Mouse (Mus musculus) hindbrain, embryonic 13.5 days (tissue): ENCODE results near the gene Cct5. TPM values are rescaled to one million over a fixed set of nuclear protein-coding genes. Genes with fewer than 3 reads are reported as not detected.

Experiments
- ATAC-seq: fragments of 200-750 bp; cut with Nextera tagmentation; 2 replicates; pipeline ENCODE4 v1.8.0; 2017; ENCODE audit warnings: moderate TSS enrichment; ENCODE audit not compliant: low FRiP score
- H3K27ac ChIP-seq: fragments of 300-500 bp; sonication (generic); 2 replicates; pipeline ENCODE4 v1.5.1; 2015; ENCODE audit warnings: inconsistent platforms, mild to moderate bottlenecking, moderate library complexity
- H3K27me3 ChIP-seq: fragments of 300-500 bp; sonication (generic); 2 replicates; pipeline ENCODE4 v1.6.1; 2015; ENCODE audit warnings: mild to moderate bottlenecking, inconsistent platforms
- H3K36me3 ChIP-seq: fragments of 300-500 bp; sonication (generic); 2 replicates; pipeline ENCODE4 v1.6.1; 2015; ENCODE audit warnings: mild to moderate bottlenecking, inconsistent platforms
- H3K4me1 ChIP-seq: fragments of 300-500 bp; sonication (generic); replicated peaks from 2 replicates; pipeline ENCODE4 v1.6.1; 2015; ENCODE audit warnings: inconsistent platforms
- H3K4me2 ChIP-seq: fragments of 300-500 bp; sonication (generic); 2 replicates; pipeline ENCODE4 v1.6.1; 2015; ENCODE audit warnings: inconsistent platforms, mild to moderate bottlenecking, moderate library complexity
- H3K4me3 ChIP-seq: fragments of 300-500 bp; sonication (generic); 2 replicates; pipeline ENCODE4 v1.5.1; 2015; ENCODE audit warnings: mild to moderate bottlenecking, inconsistent platforms
- H3K9ac ChIP-seq: fragments of 300-500 bp; sonication (generic); 2 replicates; pipeline ENCODE4 v1.6.1; 2015; ENCODE audit warnings: mild to moderate bottlenecking, inconsistent platforms
- H3K9me3 ChIP-seq: fragments of 300-500 bp; sonication (generic); 2 replicates; pipeline ENCODE4 v1.6.1; 2016; ENCODE audit warnings: inconsistent platforms
- WGBS: fragments of 180-500 bp; shearing (Covaris S2); methylation state at CpG from one replicate; pipeline ENCODE4 v1.1.7; 2015; 5-methylcytosine and 5-hydroxymethylcytosine counted together
- polyA plus RNA-seq: library from polyadenylated mRNA; unstranded; fragments of >200 nt; fragmentation: Nextera tagmentation; extraction: Ambion mirVana; gene quantifications from 2 replicates; pipeline ENCODE4 v1.2.1, GENCODE M21; 2015

The Cct5 gene
- polyA plus RNA-seq, 1 experiment from 2014 or later = 509 TPM

DNA sequence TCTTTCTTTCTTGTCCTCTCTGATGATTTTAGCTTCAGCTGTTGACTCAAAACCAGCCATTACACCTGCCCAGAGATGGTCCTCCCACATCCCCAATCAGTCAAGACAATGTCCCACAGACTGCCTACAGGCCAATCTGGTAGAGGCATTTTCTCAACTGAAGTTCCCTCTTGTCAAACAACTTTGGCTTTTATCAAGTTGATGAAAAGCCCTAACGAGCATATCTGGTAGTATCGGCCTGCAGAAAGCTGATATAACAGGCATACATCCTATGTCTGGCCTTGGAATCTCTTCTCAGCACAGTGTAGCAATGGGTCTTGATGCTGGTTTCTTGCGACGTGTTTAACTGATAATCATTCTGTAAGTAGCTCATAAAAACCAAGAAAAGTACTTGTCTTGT is 28.3 kb downstream of the Cct5 start:
- no peaks in the 10 kb centered on the region for H3K27me3 ChIP-seq
- H3K36me3 ChIP-seq = no peaks in the 10 kb centered on the region
- H3K27ac ChIP-seq = no peak overlapping the region
- H3K9me3 ChIP-seq = no peaks in the 10 kb centered on the region
- H3K4me2 ChIP-seq = no peak overlapping the region
- no peak overlapping the region for H3K4me3 ChIP-seq
- ATAC-seq = no peak
- peaks cover 10% of the 10 kb centered on the region for H3K4me1 ChIP-seq
- 90% methylated on average over 4 of the region's 4 CpGs for WGBS
- no peak overlapping the region for H3K9ac ChIP-seq

GRCm38 (mm10) chr15:31571906-31572722 is 29.5 kb downstream of the Cct5 start:
- no peak overlapping the region for H3K4me3 ChIP-seq
- no peak overlapping the region for H3K9ac ChIP-seq
- H3K4me2 ChIP-seq = no peak overlapping the region
- ATAC-seq = no peak
- WGBS = 86% methylated on average over 16 of the region's 16 CpGs
- peaks cover 10% of the 10 kb centered on the region for H3K4me1 ChIP-seq
- no peak overlapping the region for H3K27ac ChIP-seq
- no peaks in the 10 kb centered on the region for H3K36me3 ChIP-seq
- no peaks in the 10 kb centered on the region for H3K9me3 ChIP-seq
- no peaks in the 10 kb centered on the region for H3K27me3 ChIP-seq

DNA sequence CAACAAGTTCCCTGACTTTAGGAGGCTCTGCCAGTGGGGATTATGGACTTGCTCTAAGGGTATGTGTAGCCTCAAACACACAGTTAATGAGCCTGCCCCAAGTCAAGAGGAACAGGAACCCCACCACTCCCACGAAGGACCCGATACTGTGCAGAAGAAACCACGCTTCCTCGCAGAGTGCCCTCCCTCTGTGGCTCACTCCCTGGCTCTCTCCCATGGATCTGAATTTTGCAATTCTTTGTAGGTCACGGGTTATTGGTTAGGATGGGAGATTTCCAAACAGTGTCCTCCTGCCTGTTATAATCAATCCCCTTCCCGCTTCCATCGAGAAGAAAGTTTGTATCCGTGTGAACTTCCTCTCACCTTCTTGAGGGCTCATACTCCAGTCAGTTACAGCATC is 30.6 kb downstream of the Cct5 start:
- 95% methylated on average over 8 of the region's 8 CpGs for WGBS
- no peak overlapping the region for H3K9ac ChIP-seq
- peaks cover 10% of the 10 kb centered on the region for H3K4me1 ChIP-seq
- H3K4me3 ChIP-seq = no peak overlapping the region
- H3K4me2 ChIP-seq = no peak overlapping the region
- no peaks in the 10 kb centered on the region for H3K36me3 ChIP-seq
- no peak overlapping the region for H3K27ac ChIP-seq
- no peaks in the 10 kb centered on the region for H3K9me3 ChIP-seq
- no peaks in the 10 kb centered on the region for H3K27me3 ChIP-seq
- no peak for ATAC-seq

DNA sequence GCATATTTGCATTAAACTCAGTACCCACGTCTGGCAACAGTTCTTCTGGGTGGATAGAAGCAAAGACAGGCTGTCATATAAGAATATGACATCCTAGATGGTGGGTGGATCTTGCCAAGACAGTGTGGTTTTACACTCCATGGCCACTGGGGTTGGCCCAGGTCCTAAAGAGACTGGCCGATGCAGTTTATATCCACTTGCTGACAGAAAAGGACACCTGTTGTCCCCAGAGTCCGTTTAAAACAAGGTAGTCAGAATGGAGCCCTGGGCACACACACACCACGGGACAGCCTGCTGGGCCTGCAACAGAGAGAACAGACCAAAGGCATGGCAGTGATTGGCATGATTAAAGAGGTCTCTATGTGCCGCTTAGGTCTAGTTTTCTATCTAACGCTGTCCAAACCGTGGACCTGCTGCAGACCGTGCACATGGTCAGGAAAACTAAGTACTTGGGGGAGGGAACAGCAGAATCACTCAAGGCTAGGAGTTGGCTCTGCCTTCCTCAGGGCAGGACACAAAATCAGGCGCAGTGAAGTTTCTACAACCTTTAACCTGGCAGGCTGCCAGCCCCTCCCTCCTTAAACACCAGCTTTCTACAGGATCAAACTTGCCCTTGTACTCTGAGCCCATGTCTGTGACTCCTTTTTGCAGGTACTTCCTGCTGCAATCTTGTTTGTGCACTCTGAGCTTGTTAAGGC is 32.1 kb downstream of the Cct5 start:
- WGBS = 70% methylated on average over 9 of the region's 9 CpGs
- Histone ChIP-seq H3K4me3 (no peak overlapping the region), H3K4me2 (no peak overlapping the region), H3K4me1 (peaks cover 10% of the 10 kb centered on the region), H3K27ac (no peak overlapping the region), H3K27me3 (no peaks in the 10 kb centered on the region), H3K9me3 (no peaks in the 10 kb centered on the region), H3K9ac (no peak overlapping the region), H3K36me3 (no peaks in the 10 kb centered on the region)
- ATAC-seq = peak; percentile 28; the same call in 1 of the 2 replicates

GRCm38 (mm10) chr15:31568581-31568996 is 33.0 kb downstream of the Cct5 start:
- no peak overlapping the region for H3K27ac ChIP-seq
- H3K9me3 ChIP-seq = no peaks in the 10 kb centered on the region
- H3K36me3 ChIP-seq = no peaks in the 10 kb centered on the region
- no peak for ATAC-seq
- H3K27me3 ChIP-seq = no peaks in the 10 kb centered on the region
- H3K4me2 ChIP-seq = no peak overlapping the region
- H3K9ac ChIP-seq = no peak overlapping the region
- no peak overlapping the region for H3K4me3 ChIP-seq
- H3K4me1 ChIP-seq = peaks cover 10% of the 10 kb centered on the region
- whole genome bisulfite sequencing = 26% methylated on average over 12 of the region's 12 CpGs

DNA sequence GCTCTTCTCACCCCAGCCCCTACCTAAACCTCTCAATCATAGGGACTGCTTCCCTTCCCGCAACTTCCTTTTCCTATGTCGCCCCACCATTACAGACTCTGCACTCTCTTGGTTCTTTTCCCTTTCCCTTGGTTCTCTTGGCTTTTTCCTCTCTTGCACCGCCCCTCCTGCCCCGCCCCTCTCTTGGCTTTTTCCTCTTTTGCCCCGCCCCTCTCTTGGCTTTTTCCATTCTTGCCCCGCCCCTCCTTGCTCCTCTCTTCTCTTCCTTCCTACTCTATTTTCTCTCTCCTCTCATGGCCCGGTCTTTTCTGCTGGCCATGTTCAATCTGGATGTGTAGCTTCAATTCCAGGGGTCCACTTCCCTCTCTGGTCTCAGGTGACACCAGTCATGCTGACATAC is 34.2 kb downstream of the Cct5 start:
- no peak for ATAC-seq
- Histone ChIP-seq H3K9me3 (no peaks in the 10 kb centered on the region), H3K9ac (no peak overlapping the region), H3K27ac (no peak overlapping the region), H3K27me3 (no peaks in the 10 kb centered on the region), H3K4me1 (peaks cover 10% of the 10 kb centered on the region), H3K4me2 (no peak overlapping the region), H3K36me3 (no peaks in the 10 kb centered on the region), H3K4me3 (no peak overlapping the region)
- 62% methylated on average over 7 of the region's 7 CpGs for WGBS

DNA sequence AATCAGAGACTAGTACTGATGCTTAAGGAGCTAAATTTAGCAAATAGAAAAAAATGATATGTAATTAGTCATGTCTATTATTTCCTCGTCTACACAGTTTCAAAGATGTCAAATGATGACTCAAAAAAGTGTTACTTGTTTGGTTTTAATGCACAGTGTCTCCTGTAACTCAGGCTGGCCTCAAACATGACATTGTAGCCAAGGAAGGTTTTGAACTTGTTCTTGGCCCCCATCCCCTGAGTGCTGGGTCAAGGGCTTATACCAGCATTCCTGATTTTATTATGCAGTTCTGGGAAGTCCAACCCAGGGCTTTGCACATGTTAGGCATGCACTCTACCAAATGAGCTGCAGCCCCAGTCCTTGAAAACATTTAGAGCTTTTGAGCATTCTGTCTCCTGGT is 35.8 kb downstream of the Cct5 start:
- no peaks in the 10 kb centered on the region for H3K9me3 ChIP-seq
- WGBS = 77% methylated on average over 1 of the region's 1 CpGs
- no peak for ATAC-seq

GRCm38 (mm10) chr15:31565184-31565583 is 36.4 kb downstream of the Cct5 start, which contains the start of gene Cmbl:
Cmbl (plus strand) TSS chr15:31565389.
- H3K27ac ChIP-seq = no peak within 1 kb of the TSS
- no peaks in the 10 kb centered on the region for H3K27me3 ChIP-seq
- H3K9me3 ChIP-seq = no peaks in the 10 kb centered on the region
- H3K4me2 ChIP-seq = no peak within 1 kb of the TSS
- peaks cover 10% of the 10 kb centered on the region for H3K4me1 ChIP-seq
- no peak within 1 kb of the TSS for H3K9ac ChIP-seq
- WGBS = 60% methylated on average over 5 of the region's 5 CpGs
- no peak for ATAC-seq
- H3K36me3 ChIP-seq = no peaks in the 10 kb centered on the region
- no peak within 1 kb of the TSS for H3K4me3 ChIP-seq

More for the DNA sequence above, 35.8 kb downstream of the Cct5 start:
- Histone ChIP-seq H3K9ac (no peak overlapping the region), H3K4me2 (no peak overlapping the region), H3K36me3 (no peaks in the 10 kb centered on the region), H3K4me1 (peaks cover 10% of the 10 kb centered on the region), H3K4me3 (no peak overlapping the region), H3K27ac (no peak overlapping the region), H3K27me3 (no peaks in the 10 kb centered on the region)

DNA sequence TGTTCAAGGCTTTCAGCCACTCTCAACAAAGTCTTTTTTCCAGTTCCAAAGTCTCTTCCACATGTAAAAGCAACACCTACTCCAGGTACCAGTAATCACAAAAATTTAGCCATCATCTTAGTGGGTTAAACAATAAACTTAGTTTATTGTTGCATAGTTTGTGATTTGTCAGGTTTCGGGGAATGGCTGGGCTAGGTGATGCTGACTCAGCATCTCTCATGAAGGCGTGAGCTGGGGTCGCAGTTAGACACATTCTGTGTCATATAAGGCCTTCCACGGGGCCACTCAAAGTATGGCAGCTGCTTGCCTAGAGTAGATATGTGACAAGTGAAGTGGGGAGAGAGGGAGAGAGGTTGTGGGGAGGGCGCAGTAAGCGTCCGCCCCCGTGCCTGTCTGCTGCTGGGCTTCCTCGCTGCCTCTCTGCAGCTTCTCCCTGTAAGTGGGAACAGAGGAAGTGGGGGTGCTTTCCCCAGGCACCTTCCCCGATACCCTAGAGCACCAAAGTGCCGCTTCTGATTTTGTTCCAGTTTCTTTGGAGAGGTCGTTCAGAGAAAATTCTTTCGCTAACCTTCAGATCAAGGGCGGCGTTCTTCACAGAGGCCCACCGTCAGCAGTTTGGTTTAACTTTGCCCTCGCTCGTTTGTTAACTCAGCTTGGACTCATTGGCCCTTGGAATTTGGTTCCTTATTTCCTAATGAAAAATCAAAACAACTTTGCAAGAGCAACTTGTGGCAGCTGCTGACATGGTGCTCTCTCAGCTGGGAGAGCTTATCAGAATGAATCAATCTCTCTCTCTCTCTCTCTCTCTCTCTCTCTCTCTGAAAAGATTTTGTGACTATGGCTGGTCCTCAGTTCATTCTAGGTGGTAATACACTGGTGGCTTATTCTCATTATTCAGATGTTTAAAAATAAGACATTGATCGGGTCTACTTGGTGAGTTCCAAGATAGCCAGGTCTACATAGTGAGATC is 37.7 kb downstream of the Cct5 start:
- WGBS = 73% methylated on average over 19 of the region's 19 CpGs
- H3K36me3 ChIP-seq = no peaks in the 10 kb centered on the region
- H3K4me3 ChIP-seq = no peak overlapping the region
- no peaks in the 10 kb centered on the region for H3K9me3 ChIP-seq
- H3K4me1 ChIP-seq = peaks cover 6% of the 10 kb centered on the region
- no peaks in the 10 kb centered on the region for H3K27me3 ChIP-seq
- ATAC-seq = no peak
- no peak overlapping the region for H3K27ac ChIP-seq
- no peak overlapping the region for H3K4me2 ChIP-seq
- no peak overlapping the region for H3K9ac ChIP-seq

GRCm38 (mm10) chr15:31562847-31563246 is 38.8 kb downstream of the Cct5 start:
- ATAC-seq = no peak
- Histone ChIP-seq H3K27me3 (no peaks in the 10 kb centered on the region), H3K36me3 (no peaks in the 10 kb centered on the region), H3K9me3 (no peaks in the 10 kb centered on the region), H3K4me1 (no peaks in the 10 kb centered on the region), H3K9ac (no peak overlapping the region), H3K4me2 (no peak overlapping the region), H3K27ac (no peak overlapping the region), H3K4me3 (no peak overlapping the region)
- WGBS = 86% methylated on average over 8 of the region's 8 CpGs

DNA sequence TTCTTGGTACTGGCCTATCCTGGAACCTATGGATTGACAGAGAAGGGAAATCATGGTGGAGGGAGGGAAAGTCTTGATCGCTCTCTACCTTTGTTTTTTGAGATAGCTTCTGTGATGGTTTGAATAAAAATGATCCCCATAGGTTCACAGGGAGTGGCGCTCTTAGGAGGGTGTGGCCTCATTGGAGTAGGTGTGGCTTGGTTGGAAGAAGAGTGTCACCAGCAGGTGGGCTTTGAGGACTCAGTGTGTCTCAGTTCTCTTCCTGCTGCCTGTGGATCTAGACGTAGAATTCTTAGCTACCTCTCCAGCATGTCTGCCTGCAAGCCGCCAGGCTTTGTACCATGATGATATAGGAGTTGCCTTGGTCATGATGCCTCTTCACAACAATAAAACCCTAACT is 39.6 kb downstream of the Cct5 start:
- Histone ChIP-seq H3K4me1 (no peaks in the 10 kb centered on the region), H3K4me2 (no peak overlapping the region), H3K9ac (no peak overlapping the region), H3K27ac (no peak overlapping the region), H3K9me3 (no peaks in the 10 kb centered on the region), H3K27me3 (no peaks in the 10 kb centered on the region), H3K36me3 (no peaks in the 10 kb centered on the region), H3K4me3 (no peak overlapping the region)
- ATAC-seq = no peak
- 99% methylated on average over 4 of the region's 4 CpGs for WGBS

- Histone ChIP-seq H3K9me3 (no peaks in the 10 kb centered on the region), H3K4me1 (no peaks in the 10 kb centered on the region), H3K27me3 (no peaks in the 10 kb centered on the region), H3K4me3 (no peak overlapping the region), H3K27ac (no peak overlapping the region), H3K4me2 (no peak overlapping the region), H3K9ac (no peak overlapping the region), H3K36me3 (no peaks in the 10 kb centered on the region)
- WGBS = 54% methylated on average over 6 of the region's 6 CpGs
- no peak for ATAC-seq
Observed at GRCm38 (mm10) chr15:31561390-31561789, 40.2 kb downstream of the Cct5 start.
